Mouse (Mus musculus) small intestine, adult 2 months (tissue): ENCODE data around the gene Mrps36.
"Not testable (repeated sequence)": the region's sequence is repeated elsewhere in the genome, so short reads cannot be mapped to it uniquely, and the experiment has no call there.

Experiments used
- CTCF ChIP-seq: fragments of 200-500 bp; IDR thresholded peaks from 2 replicates; pipeline ENCODE4 v1.5.1; 2012; ENCODE audit warnings: low read depth, mild to moderate bottlenecking, control low read depth, inconsistent platforms, low read length, moderate library complexity, mixed read lengths; ENCODE audit not compliant: insufficient replicate concordance, insufficient read length; ENCODE audit errors: extremely low read depth
- POLR2A ChIP-seq: fragments of 200-500 bp; IDR thresholded peaks from 2 replicates; pipeline ENCODE4 v1.6.1; 2012; ENCODE audit warnings: low read depth, mild to moderate bottlenecking, control low read depth, inconsistent platforms, low read length, moderate library complexity

DNA sequence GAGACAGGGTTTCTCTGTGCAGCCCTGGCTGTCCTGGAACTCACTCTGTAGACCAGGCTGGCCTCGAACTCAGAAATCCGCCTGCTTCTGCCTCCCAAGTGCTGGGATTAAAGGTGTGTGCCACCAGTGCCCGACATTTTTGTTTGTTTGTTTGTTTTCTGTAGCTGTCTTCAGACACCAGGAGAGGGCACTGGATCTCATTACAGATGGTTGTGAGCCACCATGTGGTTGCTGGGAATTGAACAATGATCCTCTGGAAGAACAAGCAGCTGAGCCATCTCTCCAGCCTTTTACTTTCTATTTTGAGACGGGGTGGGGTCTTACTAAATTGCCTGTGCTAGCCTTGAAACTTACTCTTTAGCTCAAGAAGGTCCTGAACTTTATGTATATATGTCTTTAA is 15.9 kb downstream of the Mrps36 start:
- not testable (repeated sequence) for TF ChIP-seq CTCF, POLR2A
